Mouse (Mus musculus) myocyte (in vitro differentiated cells): ENCODE measurements around the gene Pou5f1. TPM values are rescaled to one million over a fixed set of nuclear protein-coding genes. Genes with fewer than 3 reads are reported as not detected.

Experiments used
- H3K27me3 ChIP-seq: one replicate; pipeline ENCODE4 v1.6.1; 2011; ENCODE audit not compliant: control insufficient read depth, insufficient read depth, insufficient read length
- H3K36me3 ChIP-seq: one replicate; pipeline ENCODE4 v1.6.1; 2011; ENCODE audit not compliant: control insufficient read depth, insufficient read depth
- H3K4me2 ChIP-seq: one replicate; pipeline ENCODE4 v1.6.1; 2011; ENCODE audit warnings: low read depth, control low read depth
- H3K4me3 ChIP-seq: one replicate; pipeline ENCODE4 v1.5.1; 2011; ENCODE audit warnings: mild to moderate bottlenecking, control low read depth, moderate library complexity
- H3K79me2 ChIP-seq: one replicate; pipeline ENCODE4 v1.6.1; 2011; ENCODE audit not compliant: control insufficient read depth, insufficient read depth
- H3ac ChIP-seq: one replicate; pipeline ENCODE4 v1.6.1; 2011; ENCODE audit not compliant: control insufficient read depth, insufficient read length
- CEBPB ChIP-seq: IDR thresholded peaks from 2 replicates; pipeline ENCODE4 v1.6.1; 2011; ENCODE audit warnings: mild to moderate bottlenecking, moderate library complexity; ENCODE audit not compliant: poor library complexity, insufficient read depth, severe bottlenecking
- E2F4 ChIP-seq: IDR thresholded peaks from one replicate; pipeline ENCODE4 v1.6.1; 2011; ENCODE audit warnings: mild to moderate bottlenecking, control low read depth, moderate library complexity; ENCODE audit not compliant: insufficient read depth
- MAX ChIP-seq: IDR thresholded peaks from one replicate; pipeline ENCODE4 v1.6.1; 2011; ENCODE audit warnings: low read depth, mild to moderate bottlenecking, control low read depth
- MYOD1 ChIP-seq, 3 experiments: IDR thresholded peaks; one replicate each; pipeline ENCODE4 v1.6.1; 2011; ENCODE audit warnings: control low read depth in 2 of 3, low read depth in 2 of 3, mild to moderate bottlenecking in 2 of 3, moderate library complexity in 1 of 3; ENCODE audit not compliant: insufficient read length in 2 of 3, control insufficient read depth in 1 of 3
- MYOG ChIP-seq, 3 experiments: IDR thresholded peaks; one replicate each; pipeline ENCODE4 v1.6.1; 2011; ENCODE audit warnings: control low read depth in 2 of 3, low read depth in 2 of 3, mild to moderate bottlenecking in 2 of 3; ENCODE audit not compliant: insufficient read length in 2 of 3, control insufficient read depth in 1 of 3, insufficient read depth in 1 of 3
- POLR2A ChIP-seq: IDR thresholded peaks from one replicate; pipeline ENCODE4 v1.6.1; 2011; ENCODE audit warnings: low read depth, mild to moderate bottlenecking, control low read depth, moderate library complexity; ENCODE audit not compliant: insufficient read length
- POLR2AphosphoS2 ChIP-seq: IDR thresholded peaks from one replicate; pipeline ENCODE4 v1.6.1; 2011; ENCODE audit warnings: low read depth, control low read depth; ENCODE audit not compliant: insufficient read length
- REST ChIP-seq: IDR thresholded peaks from one replicate; pipeline ENCODE4 v1.6.1; 2011; ENCODE audit warnings: mild to moderate bottlenecking, control low read depth, moderate library complexity; ENCODE audit not compliant: insufficient read depth, insufficient read length
- SRF ChIP-seq: IDR thresholded peaks from one replicate; pipeline ENCODE4 v1.6.1; 2011; ENCODE audit warnings: low read depth; ENCODE audit not compliant: control insufficient read depth, insufficient read length
- TCF12 ChIP-seq: IDR thresholded peaks from one replicate; pipeline ENCODE4 v1.6.1; 2011; ENCODE audit warnings: mild to moderate bottlenecking, control low read depth; ENCODE audit not compliant: poor library complexity, insufficient read depth, severe bottlenecking
- TCF3 ChIP-seq: IDR thresholded peaks from one replicate; pipeline ENCODE4 v1.6.1; 2011; ENCODE audit warnings: low read depth, control low read depth; ENCODE audit not compliant: insufficient read length
- USF1 ChIP-seq: IDR thresholded peaks from one replicate; pipeline ENCODE4 v1.6.1; 2011; ENCODE audit warnings: low read depth, mild to moderate bottlenecking, control low read depth, moderate library complexity
- polyA plus RNA-seq: library from polyadenylated mRNA; unstranded; fragments of >200 nt; fragmentation: generic; extraction: Trizol; gene quantifications from one replicate; pipeline ENCODE4 v1.2.1, GENCODE M21; 2012; ENCODE audit warnings: missing spikeins

Pou5f1 gene
- polyA plus RNA-seq, 1 experiment: not detected

DNA sequence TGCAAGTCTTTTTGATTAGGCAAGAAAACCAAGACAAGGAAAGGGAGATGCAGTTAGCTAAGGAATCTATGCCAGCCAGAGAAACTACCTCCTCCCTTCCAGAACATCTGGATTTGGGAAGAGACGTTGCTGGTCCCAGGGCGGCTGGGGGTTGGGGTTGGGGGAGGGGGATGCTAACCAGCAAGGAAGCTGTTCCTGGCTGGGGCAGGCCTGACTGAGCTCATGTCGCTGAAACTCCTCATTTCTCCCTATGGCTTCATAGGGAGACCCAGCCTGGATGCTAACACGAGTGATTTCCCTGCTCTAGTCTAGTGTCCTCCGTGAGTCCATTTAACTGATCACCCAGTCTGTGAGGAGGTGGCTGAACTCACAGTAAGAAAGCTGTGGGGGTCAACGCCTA is 3.6 kb upstream of the Pou5f1 start:
- Histone ChIP-seq H3K27me3 (peaks cover 6% of the 10 kb centered on the region), H3K4me2 (no peak overlapping the region), H3ac (no peak overlapping the region), H3K79me2 (no peaks in the 10 kb centered on the region), H3K4me3 (no peak overlapping the region), H3K36me3 (no peaks in the 10 kb centered on the region)
- TF ChIP-seq POLR2AphosphoS2 (no peak), TCF12 (no peak), POLR2A (no peak), E2F4 (no peak), TCF3 (no peak), USF1 (no peak), MYOD1 (IDR thresholded peaks at IDR 0.05; ENCODE audit: control insufficient read depth in 1 of 3, insufficient read length in 2 of 3, low read depth in 2 of 3) (no peak)

DNA sequence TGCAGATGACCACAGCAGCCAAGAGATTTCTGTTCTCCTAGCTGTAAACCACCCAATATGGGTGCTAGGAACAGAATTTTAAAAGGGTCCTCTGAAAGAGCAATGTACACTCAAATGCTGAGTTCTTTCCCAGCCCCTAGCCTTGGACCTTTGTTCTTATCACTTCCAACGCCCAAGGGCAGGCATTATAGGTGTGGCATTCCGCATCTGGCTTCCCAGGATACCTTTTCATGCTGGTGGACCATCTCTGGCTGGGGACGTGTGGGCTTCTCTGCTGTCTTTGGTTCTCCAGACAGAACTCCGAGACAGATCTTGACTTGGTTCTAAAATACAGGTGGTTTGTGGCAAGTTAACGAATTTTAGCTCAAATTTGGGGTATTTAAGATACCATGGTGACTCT is 3.1 kb upstream of the Pou5f1 start:
- Histone ChIP-seq H3K36me3 (no peaks in the 10 kb centered on the region), H3K4me3 (no peak overlapping the region), H3K27me3 (peaks cover 7% of the 10 kb centered on the region), H3K4me2 (no peak overlapping the region), H3ac (no peak overlapping the region), H3K79me2 (no peaks in the 10 kb centered on the region)
- no peak for TF ChIP-seq USF1

DNA sequence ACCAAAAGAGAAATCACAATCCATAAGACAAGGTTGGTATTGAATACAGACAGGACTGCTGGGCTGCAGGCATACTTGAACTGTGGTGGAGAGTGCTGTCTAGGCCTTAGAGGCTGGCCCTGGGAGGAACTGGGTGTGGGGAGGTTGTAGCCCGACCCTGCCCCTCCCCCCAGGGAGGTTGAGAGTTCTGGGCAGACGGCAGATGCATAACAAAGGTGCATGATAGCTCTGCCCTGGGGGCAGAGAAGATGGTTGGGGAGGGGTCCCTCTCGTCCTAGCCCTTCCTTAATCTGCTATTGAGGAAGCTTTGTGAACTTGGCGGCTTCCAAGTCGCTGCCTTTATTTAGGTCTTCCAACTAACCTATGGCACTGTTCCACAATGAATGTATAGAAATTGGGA is 2.0 kb upstream of the Pou5f1 start:
- no peak overlapping the region for H3K4me2 ChIP-seq
- TF ChIP-seq POLR2AphosphoS2: no peak
- no peak for TF ChIP-seq SRF
- no peak for TF ChIP-seq USF1
- TF ChIP-seq TCF3: no peak
- no peak for TF ChIP-seq REST
- no peak for TF ChIP-seq MYOG (IDR thresholded peaks at IDR 0.05; ENCODE audit: control insufficient read depth in 1 of 3, insufficient read depth in 1 of 3, insufficient read length in 2 of 3, low read depth in 2 of 3)
- TF ChIP-seq E2F4: no peak
- TF ChIP-seq POLR2A: no peak
- no peak for TF ChIP-seq TCF12
- TF ChIP-seq MYOD1 (IDR thresholded peaks at IDR 0.05; ENCODE audit: control insufficient read depth in 1 of 3, insufficient read length in 2 of 3, low read depth in 2 of 3): no peak
- TF ChIP-seq CEBPB: no peak
- no peak for TF ChIP-seq MAX
- H3K4me3 ChIP-seq: no peak overlapping the region
- peaks cover 7% of the 10 kb centered on the region for H3K27me3 ChIP-seq
- no peaks in the 10 kb centered on the region for H3K79me2 ChIP-seq
- H3ac ChIP-seq: no peak overlapping the region
- no peaks in the 10 kb centered on the region for H3K36me3 ChIP-seq

DNA sequence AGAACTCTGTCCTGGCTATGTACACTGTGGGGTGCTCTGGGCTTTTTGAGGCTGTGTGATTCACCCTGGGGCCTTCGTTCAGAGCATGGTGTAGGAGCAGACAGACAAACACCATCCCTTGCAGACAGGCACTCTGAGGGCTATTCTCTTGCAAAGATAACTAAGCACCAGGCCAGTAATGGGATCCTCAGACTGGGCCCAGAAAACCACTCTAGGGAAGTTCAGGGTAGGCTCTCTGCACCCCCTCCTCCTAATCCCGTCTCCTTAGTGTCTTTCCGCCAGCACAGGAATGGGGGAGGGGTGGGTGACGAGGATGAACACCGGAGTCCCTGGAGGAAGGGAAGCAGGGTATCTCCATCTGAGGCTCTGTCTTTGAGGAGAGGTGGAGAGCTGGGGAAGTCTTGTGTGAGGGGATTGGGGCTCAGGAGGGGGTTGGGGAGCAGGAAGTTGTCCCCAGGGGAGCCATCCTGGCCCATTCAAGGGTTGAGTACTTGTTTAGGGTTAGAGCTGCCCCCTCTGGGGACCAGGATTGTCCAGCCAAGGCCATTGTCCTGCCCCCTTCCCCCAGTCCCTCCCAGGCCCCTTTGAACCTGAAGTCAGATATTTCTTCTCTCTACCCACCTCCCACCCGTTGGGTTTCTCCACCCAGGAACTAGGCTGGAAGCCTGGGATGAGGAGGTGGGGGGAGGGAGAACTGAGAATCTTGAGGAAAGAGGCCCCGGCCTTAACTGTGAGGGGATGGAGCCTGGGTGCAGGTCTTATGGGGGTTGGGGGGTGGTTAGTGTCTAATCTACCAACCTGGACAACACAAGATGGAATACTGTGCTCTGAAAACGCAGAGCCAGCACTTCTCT is 963 bp upstream of the Pou5f1 start:
- H3K4me2 ChIP-seq: no peak overlapping the region
- H3K4me3 ChIP-seq: no peak overlapping the region
- no peaks in the 10 kb centered on the region for H3K79me2 ChIP-seq
- no peaks in the 10 kb centered on the region for H3K36me3 ChIP-seq
- H3K27me3 ChIP-seq: peaks cover 7% of the 10 kb centered on the region
- no peak overlapping the region for H3ac ChIP-seq
- no peak for TF ChIP-seq CEBPB
- no peak for TF ChIP-seq MAX
- TF ChIP-seq POLR2A: no peak
- no peak for TF ChIP-seq POLR2AphosphoS2
- no peak for TF ChIP-seq TCF3
- TF ChIP-seq USF1: no peak
- no peak for TF ChIP-seq TCF12
- TF ChIP-seq E2F4: no peak
- no peak for TF ChIP-seq MYOD1 (IDR thresholded peaks at IDR 0.05; ENCODE audit: control insufficient read depth in 1 of 3, insufficient read length in 2 of 3, low read depth in 2 of 3)
- TF ChIP-seq SRF: no peak
- no peak for TF ChIP-seq MYOG (IDR thresholded peaks at IDR 0.05; ENCODE audit: control insufficient read depth in 1 of 3, insufficient read depth in 1 of 3, insufficient read length in 2 of 3, low read depth in 2 of 3)
- no peak for TF ChIP-seq REST

DNA sequence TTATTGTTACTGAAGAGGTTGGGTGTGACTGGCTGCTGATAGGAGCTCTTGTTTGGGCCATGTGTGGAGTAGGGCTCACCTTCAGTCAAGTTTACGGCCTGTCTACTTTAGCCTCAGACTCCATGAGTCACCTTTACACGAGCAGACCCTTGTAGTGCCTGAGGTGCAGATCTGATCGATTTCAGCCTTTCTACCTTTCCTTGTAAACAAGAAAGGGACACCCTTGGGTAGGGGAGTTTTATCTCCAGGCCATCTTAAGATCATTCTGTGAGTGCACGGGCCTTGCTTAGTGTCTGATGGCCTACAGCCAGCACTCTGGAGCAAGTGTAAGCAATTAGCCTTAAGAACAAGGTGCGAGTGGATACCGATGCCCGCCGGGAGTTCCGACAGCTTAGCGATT is 1.1 kb downstream of the Pou5f1 start:
- Histone ChIP-seq H3ac (no peak overlapping the region), H3K4me2 (no peak overlapping the region), H3K27me3 (peaks cover 7% of the 10 kb centered on the region), H3K79me2 (no peaks in the 10 kb centered on the region), H3K4me3 (no peak overlapping the region), H3K36me3 (no peaks in the 10 kb centered on the region)
- TF ChIP-seq REST (no peak), TCF3 (no peak), USF1 (no peak), E2F4 (no peak), CEBPB (no peak)
